Mouse (Mus musculus) stomach, embryonic 14.5 days (tissue): ENCODE data around the gene Necab2. TPM values are rescaled to one million over a fixed set of nuclear protein-coding genes. Genes with fewer than 3 reads are reported as not detected.

Experiments
- ATAC-seq: fragments of 200-750 bp; cut with Nextera tagmentation; 2 replicates; pipeline ENCODE4 v1.8.0; 2017; ENCODE audit warnings: low read depth, moderate TSS enrichment; ENCODE audit not compliant: insufficient number of reproducible peaks, insufficient read depth, low FRiP score
- H3K27ac ChIP-seq: fragments of 300-500 bp; sonication (generic); 2 replicates; pipeline ENCODE4 v1.5.1; 2014; ENCODE audit warnings: mild to moderate bottlenecking, low read length, moderate library complexity, mixed read lengths
- H3K27me3 ChIP-seq: fragments of 300-500 bp; sonication (generic); 2 replicates; pipeline ENCODE4 v1.6.1; 2014; ENCODE audit warnings: low read length, control low read depth, mixed read lengths; ENCODE audit not compliant: control insufficient read depth, insufficient read depth
- H3K36me3 ChIP-seq: fragments of 300-500 bp; sonication (generic); 2 replicates; pipeline ENCODE4 v1.6.1; 2014; ENCODE audit warnings: mild to moderate bottlenecking, control low read depth, low read length, moderate library complexity, mixed read lengths; ENCODE audit not compliant: control insufficient read depth, insufficient read depth
- H3K4me1 ChIP-seq: fragments of 300-500 bp; sonication (generic); 2 replicates; pipeline ENCODE4 v1.6.1; 2014; ENCODE audit warnings: low read length, control low read depth, mixed read lengths; ENCODE audit not compliant: control insufficient read depth, insufficient read depth
- H3K4me2 ChIP-seq: fragments of 300-500 bp; sonication (generic); replicated peaks from 2 replicates; pipeline ENCODE4 v1.6.1; 2014; ENCODE audit warnings: low read depth, low read length, control low read depth
- H3K4me3 ChIP-seq: fragments of 300-500 bp; sonication (generic); 2 replicates; pipeline ENCODE4 v1.5.1; 2014; ENCODE audit warnings: low read depth, low read length, control low read depth
- H3K9ac ChIP-seq: fragments of 300-500 bp; sonication (generic); replicated peaks from 2 replicates; pipeline ENCODE4 v1.6.1; 2014; ENCODE audit warnings: low read depth, mild to moderate bottlenecking, control low read depth, low read length, moderate library complexity, mixed read lengths
- H3K9me3 ChIP-seq: fragments of 300-500 bp; sonication (generic); 2 replicates; pipeline ENCODE4 v1.6.1; 2016; ENCODE audit warnings: low read depth, low read length, control low read depth; ENCODE audit not compliant: control insufficient read depth
- WGBS: fragments of 180-500 bp; shearing (Covaris S2); extraction: QIAGEN DNeasy Blood & Tissue Kit; methylation state at CpG from one replicate; pipeline ENCODE4 v1.1.7; 2014; 5-methylcytosine and 5-hydroxymethylcytosine counted together
- polyA plus RNA-seq: library from polyadenylated mRNA; unstranded; fragments of >200 nt; fragmentation: Nextera tagmentation; extraction: Ambion mirVana; gene quantifications from 2 replicates; pipeline ENCODE4 v1.2.1, GENCODE M21; 2014

The Necab2 gene
- polyA plus RNA-seq, 1 experiment from 2014 or later: 1.5 TPM

- Histone ChIP-seq H3K27me3 (no peaks in the 10 kb centered on the region), H3K27ac (no peak overlapping the region), H3K4me2 (no peak overlapping the region), H3K4me3 (no peak overlapping the region), H3K36me3 (peaks cover 92% of the 10 kb centered on the region), H3K9ac (no peak overlapping the region), H3K4me1 (no peaks in the 10 kb centered on the region), H3K9me3 (no peaks in the 10 kb centered on the region)
- 74% methylated on average over 7 of the region's 7 CpGs for WGBS
- ATAC-seq: no peak
Observed at GRCm38 (mm10) chr8:119520102-119520501, 73.6 kb downstream of the Necab2 start.

Other genes with a start within 250 kb of the Necab2 start
- gene Hsbp1, start 102.2 kb upstream of the Necab2 start, polyA plus RNA-seq: 333 and 341 TPM in 2 replicates
- 16.7 and 18.7 TPM in 2 replicates for gene Mlycd, start 51.8 kb upstream of the Necab2 start, polyA plus RNA-seq
- 2.3 and 3.7 TPM in 2 replicates for gene Osgin1, start 12.6 kb upstream of the Necab2 start, polyA plus RNA-seq
- 0.13 TPM in 1 of 2 replicates, not detected in the other for gene Slc38a8, start 55.0 kb downstream of the Necab2 start, polyA plus RNA-seq
- gene Mbtps1, start 112.0 kb downstream of the Necab2 start, polyA plus RNA-seq: 115 and 126 TPM in 2 replicates
- 35.7 and 37.3 TPM in 2 replicates for gene Hsdl1, start 128.5 kb downstream of the Necab2 start, polyA plus RNA-seq
- 0.19 TPM in 1 of 2 replicates, not detected in the other for gene Dnaaf1, start 128.5 kb downstream of the Necab2 start, polyA plus RNA-seq
- 10.5 and 11.4 TPM in 2 replicates for gene Taf1c, start 158.5 kb downstream of the Necab2 start, polyA plus RNA-seq
- gene Adad2, start 166.0 kb downstream of the Necab2 start, polyA plus RNA-seq: not detected in 2 replicates
- gene Kcng4, start 189.0 kb downstream of the Necab2 start, polyA plus RNA-seq: 0.23 and 0.31 TPM in 2 replicates
- 12.6 and 13.3 TPM in 2 replicates for gene Wfdc1, start 219.6 kb downstream of the Necab2 start, polyA plus RNA-seq